Mouse (Mus musculus) lung, adult 10 weeks (tissue): ENCODE measurements around the gene Pla2g4a. TPM values are rescaled to one million over a fixed set of nuclear protein-coding genes. Genes with fewer than 3 reads are reported as not detected.

Source experiments
- polyA plus RNA-seq: library from polyadenylated mRNA; stranded (reverse); fragments of 350-450 nt; fragmentation: Illumina TruSeq; extraction: RNeasy Lipid Tissue Mini Kit (QIAGEN cat#74804); gene quantifications from one replicate; pipeline ENCODE4 v1.2.3, GENCODE M21; 2014; ENCODE audit warnings: low read depth, low replicate concordance; ENCODE audit not compliant: insufficient read depth

Pla2g4a gene
- polyA plus RNA-seq: 7.8 TPM

DNA sequence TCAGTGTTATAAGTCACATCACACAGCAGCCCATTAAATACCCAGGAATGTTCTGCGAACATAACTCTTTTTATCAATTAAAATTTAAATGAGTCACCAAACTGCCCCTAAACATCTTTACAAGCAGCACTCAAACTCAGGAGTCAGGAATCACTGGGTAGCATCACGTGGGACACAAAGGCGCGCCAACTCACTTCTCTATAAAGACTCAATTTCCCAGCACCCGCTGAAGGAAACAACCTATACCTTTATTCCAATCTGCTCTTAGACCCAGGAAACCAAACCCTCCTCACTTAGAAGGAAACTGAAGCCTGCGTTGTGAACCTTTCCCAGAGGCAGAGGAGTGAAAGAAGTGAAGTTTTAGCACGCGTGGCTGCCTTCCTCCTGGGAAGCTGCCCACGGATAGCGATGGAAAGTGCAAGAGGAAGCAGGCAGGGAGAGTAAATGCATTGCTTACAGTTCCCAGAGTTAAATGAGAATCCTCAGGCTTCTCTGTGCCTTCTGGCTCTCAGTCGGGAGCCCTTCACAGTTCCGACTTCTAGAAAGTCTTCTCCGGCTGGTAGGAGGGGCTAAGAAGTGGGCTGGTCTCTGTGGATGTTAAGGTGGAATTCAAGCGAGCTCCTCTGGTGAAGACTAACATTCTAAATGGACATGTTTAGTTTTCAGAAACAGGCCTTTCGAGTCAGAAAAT is at the start of gene Pla2g4a:
Pla2g4a (minus strand) TSS at position 557 of the 691 bp plus-strand sequence.

Other genes with a start within 250 kb of the Pla2g4a start
- gene Ptgs2, start 138.7 kb upstream of the Pla2g4a start, polyA plus RNA-seq: 3.4 TPM